Mouse (Mus musculus) megakaryocyte-erythroid progenitor cell, adult 5 weeks (primary cell): Measurements from ENCODE around the gene Edar. TPM values are rescaled to one million over a fixed set of nuclear protein-coding genes. Genes with fewer than 3 reads are reported as not detected.

Experiments used
- polyA plus RNA-seq: library from polyadenylated mRNA; stranded (reverse); fragments of >175 nt; gene quantifications from 2 replicates; pipeline ENCODE4 v1.2.3, GENCODE M21; 2012

The Edar gene
- polyA plus RNA-seq: 0.09 TPM in 1 of 2 replicates, not detected in the other

GRCm38 (mm10) chr10:58675533-58675932 is at the start of gene Edar:
Gene Edar (minus strand): TSS chr10:58675654.

GRCm38 (mm10) chr10:58718110-58718509 is 42.7 kb upstream of the Edar start, which contains the start of gene Gm17542:
Gene Gm17542 (minus strand): TSS chr10:58718210.

Other genes with a start within 250 kb of the Edar start
- 4.8 and 7.3 TPM in 2 replicates for gene Ranbp2, start 228.7 kb downstream of the Edar start, polyA plus RNA-seq
- 0.76 and 1.2 TPM in 2 replicates for gene Ccdc138, start 177.7 kb downstream of the Edar start, polyA plus RNA-seq
- not detected in 2 replicates for gene Gm17542, start 42.6 kb upstream of the Edar start, polyA plus RNA-seq
- 0.17 TPM in 1 of 2 replicates, not detected in the other for gene Sh3rf3, start 137.7 kb upstream of the Edar start, polyA plus RNA-seq